Mouse (Mus musculus): ENCODE data around the gene Ror2. TPM values are rescaled to one million over a fixed set of nuclear protein-coding genes. Genes with fewer than 3 reads are reported as not detected.

Gene Ror2
- polyA plus RNA-seq, 1 experiment = not detected

DNA sequence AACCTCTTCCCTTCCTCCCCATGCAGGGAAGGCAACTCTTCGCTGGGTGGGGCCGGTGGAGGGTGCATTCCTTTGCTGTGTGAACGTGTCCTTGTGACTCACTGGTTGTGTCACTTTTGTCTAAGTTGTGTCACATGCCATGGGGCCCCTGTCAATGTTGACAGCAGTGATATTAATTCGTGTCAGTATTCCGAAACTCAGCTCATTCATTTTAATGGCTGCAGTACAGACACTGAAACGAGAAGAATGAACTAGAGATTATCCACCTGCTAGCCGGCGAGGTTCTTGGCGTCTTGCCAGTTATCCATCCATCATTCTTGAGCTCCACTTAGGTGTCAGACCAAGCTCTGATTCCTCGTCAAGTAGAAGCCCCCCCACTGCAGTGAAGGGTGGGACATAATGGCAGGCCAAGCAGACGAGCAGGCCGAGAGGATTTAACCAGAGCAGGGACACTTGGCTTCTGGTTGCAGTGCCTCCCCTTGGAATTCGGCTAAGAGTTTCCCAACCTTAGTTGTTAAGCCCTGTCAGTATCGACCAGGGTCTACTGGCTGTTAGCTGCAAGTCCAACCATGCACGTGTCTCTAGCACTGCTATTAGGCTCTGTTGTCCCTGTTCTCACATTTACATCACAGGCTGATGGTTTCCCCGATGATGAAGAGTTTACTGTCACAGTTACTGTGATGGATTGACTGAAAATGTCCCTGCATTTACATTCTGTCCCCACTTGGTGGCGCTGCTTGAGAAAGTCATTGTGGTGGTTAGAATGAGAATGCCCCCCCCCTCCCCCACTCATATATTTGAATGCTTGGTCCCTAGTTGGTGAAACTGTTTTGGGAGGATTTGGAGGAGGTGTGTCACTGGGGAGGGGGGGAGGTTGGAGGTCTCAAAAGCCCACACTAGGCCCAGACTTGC lies 185.9 kb downstream of the Ror2 start:
- H3K36me3 ChIP-seq (replicated peaks; ENCODE audit: low read length) = no peaks in the 10 kb centered on the region
- no peak overlapping the region for H3K4me3 ChIP-seq (replicated peaks)
- TF ChIP-seq GATA1 (IDR thresholded peaks at IDR 0.05; ENCODE audit: borderline replicate concordance, low read length) (no peak), FLI1 (IDR thresholded peaks at IDR 0.05; ENCODE audit: low read length) (no peak)
- peaks cover 26% of the 10 kb centered on the region for H3K27me3 ChIP-seq (replicated peaks)
- H3K9me3 ChIP-seq = no peaks in the 10 kb centered on the region
- peaks cover 9% of the 10 kb centered on the region; the same call in 1 of the 2 replicates for H3K4me1 ChIP-seq

- TF ChIP-seq FLI1 (IDR thresholded peaks at IDR 0.05; ENCODE audit: low read length) (no peak), GATA1 (IDR thresholded peaks at IDR 0.05; ENCODE audit: borderline replicate concordance, low read length) (no peak)
- H3K9me3 ChIP-seq = no peaks in the 10 kb centered on the region
- H3K27me3 ChIP-seq (replicated peaks) = peaks cover 21% of the 10 kb centered on the region
- no peaks in the 10 kb centered on the region for H3K36me3 ChIP-seq (replicated peaks; ENCODE audit: low read length)
- peaks cover 4% of the 10 kb centered on the region; the same call in 1 of the 2 replicates for H3K4me1 ChIP-seq
- no peak overlapping the region for H3K4me3 ChIP-seq (replicated peaks)
These were observed 189.3 kb downstream of the Ror2 start for GRCm38 (mm10) chr13:53096615-53097014.

DNA sequence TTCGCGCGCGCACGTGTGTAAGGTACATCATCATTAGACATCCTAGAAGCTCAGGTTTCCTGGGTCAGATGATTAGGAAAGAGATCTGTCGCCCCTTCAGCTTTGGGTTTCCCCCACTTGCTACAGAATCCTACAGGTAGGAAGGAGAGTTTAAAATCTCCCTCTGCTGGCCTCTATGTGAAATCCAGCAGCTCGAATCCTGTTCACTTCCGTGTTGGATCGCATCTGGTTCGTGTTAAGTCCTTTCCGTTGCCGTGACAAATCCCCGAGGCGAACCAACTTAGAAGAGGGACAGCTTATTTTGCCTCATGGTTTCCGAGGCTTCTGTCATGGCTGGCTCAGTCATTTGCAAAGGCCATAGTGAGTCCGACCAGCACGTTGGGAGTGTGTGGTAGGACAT lies 190.7 kb downstream of the Ror2 start:
- no peaks in the 10 kb centered on the region for H3K9me3 ChIP-seq
- H3K36me3 ChIP-seq (replicated peaks; ENCODE audit: low read length) = no peaks in the 10 kb centered on the region
- TF ChIP-seq GATA1 (IDR thresholded peaks at IDR 0.05; ENCODE audit: borderline replicate concordance, low read length) (no peak), FLI1 (IDR thresholded peaks at IDR 0.05; ENCODE audit: low read length) (no peak)
- peaks cover 4% of the 10 kb centered on the region; the same call in 1 of the 2 replicates for H3K4me1 ChIP-seq
- peaks cover 23% of the 10 kb centered on the region for H3K27me3 ChIP-seq (replicated peaks)
- H3K4me3 ChIP-seq (replicated peaks) = no peak overlapping the region

- no peak overlapping the region for H3K4me3 ChIP-seq (replicated peaks)
- TF ChIP-seq FLI1 (IDR thresholded peaks at IDR 0.05; ENCODE audit: low read length) = no peak
- no peak for TF ChIP-seq GATA1 (IDR thresholded peaks at IDR 0.05; ENCODE audit: borderline replicate concordance, low read length)
- peaks cover 4% of the 10 kb centered on the region; the same call in 1 of the 2 replicates for H3K4me1 ChIP-seq
- H3K9me3 ChIP-seq = no peaks in the 10 kb centered on the region
- H3K27me3 ChIP-seq (replicated peaks) = peaks cover 29% of the 10 kb centered on the region
- H3K36me3 ChIP-seq (replicated peaks; ENCODE audit: low read length) = no peaks in the 10 kb centered on the region
These were observed 191.3 kb downstream of the Ror2 start for GRCm38 (mm10) chr13:53094658-53095057.

DNA sequence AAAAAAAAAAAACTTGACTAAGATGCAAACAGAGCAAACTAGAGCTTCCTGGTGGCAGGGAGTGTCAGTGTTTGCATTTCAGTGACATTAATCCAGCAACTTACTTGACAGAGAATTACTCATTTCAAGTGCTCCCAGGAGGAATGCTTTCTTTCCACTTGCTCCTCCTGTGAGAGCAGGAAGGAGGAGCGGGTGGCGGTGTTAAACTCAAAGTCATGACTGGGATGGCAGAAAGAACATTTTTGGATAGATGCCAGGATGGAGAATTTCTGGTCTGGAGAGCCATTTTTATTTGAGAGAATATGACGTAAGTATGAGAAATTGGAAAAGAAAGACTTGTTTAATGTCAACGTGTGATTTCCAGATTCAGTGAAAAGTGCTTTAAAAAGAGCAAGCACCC lies 192.5 kb downstream of the Ror2 start:
- Histone ChIP-seq H3K36me3 (replicated peaks; ENCODE audit: low read length) (no peaks in the 10 kb centered on the region), H3K4me1 (peaks cover 4% of the 10 kb centered on the region; the same call in 1 of the 2 replicates), H3K9me3 (no peaks in the 10 kb centered on the region), H3K27me3 (replicated peaks) (peaks cover 25% of the 10 kb centered on the region), H3K4me3 (replicated peaks) (no peak overlapping the region)
- TF ChIP-seq FLI1 (IDR thresholded peaks at IDR 0.05; ENCODE audit: low read length) = no peak
- TF ChIP-seq GATA1 (IDR thresholded peaks at IDR 0.05; ENCODE audit: borderline replicate concordance, low read length) = no peak

DNA sequence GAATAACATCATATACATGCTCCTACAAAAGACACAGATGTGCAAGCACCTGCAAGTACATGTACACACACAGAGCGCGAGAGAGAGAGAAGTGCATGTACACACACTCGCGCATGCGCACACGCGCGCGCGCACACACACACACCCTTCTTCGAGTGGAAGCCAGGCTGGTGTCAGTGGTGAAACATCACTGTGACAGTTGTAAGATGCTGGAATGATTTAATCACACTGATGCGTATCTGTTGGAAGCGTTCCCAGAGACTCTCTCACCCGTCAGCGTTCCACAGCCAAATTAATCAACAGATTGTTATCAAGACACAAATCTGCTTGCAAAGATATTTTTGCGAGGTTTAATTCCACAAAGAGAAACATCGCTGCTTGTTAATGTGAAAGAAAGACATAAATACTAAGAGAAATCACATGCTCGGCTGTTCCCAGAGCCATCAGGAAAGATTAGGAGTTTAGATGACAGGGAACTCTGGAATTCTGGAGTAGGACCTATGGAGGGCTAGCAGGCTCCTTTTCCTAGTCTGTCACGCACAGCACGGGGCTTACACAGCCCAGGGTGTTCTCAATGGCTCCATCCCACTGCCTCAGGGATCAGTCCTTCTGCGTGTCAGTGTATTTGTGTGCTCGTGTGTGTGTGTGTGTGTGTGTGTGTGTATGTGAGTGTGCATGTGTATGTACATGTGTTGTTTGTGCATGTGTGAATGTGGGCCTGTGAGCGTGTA lies 199.2 kb downstream of the Ror2 start:
- Histone ChIP-seq H3K9me3 (0 out of 2 replicates have a peak, but pooled peaks cover 2% of the 10 kb centered on the region), H3K4me1 (no peaks in the 10 kb centered on the region), H3K4me3 (replicated peaks) (no peak overlapping the region), H3K27me3 (replicated peaks) (peaks cover 23% of the 10 kb centered on the region), H3K36me3 (replicated peaks; ENCODE audit: low read length) (no peaks in the 10 kb centered on the region)
- TF ChIP-seq GATA1 (IDR thresholded peaks at IDR 0.05; ENCODE audit: borderline replicate concordance, low read length) (no peak), FLI1 (IDR thresholded peaks at IDR 0.05; ENCODE audit: low read length) (no peak)

DNA sequence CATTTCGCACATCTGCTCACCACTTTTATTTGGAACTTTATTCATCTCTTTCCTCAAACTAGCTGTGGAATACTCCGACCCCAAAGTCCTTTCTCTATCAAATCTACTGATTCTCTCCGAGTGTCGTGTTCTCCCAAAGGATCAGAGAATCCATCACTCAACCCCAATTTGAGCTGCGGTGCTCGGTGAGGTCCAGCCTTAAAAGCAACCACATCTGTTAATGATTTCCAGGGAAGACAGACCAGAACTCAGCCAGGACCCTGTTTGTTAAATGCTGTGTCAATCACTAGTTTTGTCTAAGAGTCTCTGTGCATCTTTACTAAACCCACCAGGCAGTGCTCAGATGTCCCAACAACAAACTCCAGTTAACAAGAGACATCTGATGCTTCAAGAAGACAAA lies 204.1 kb downstream of the Ror2 start:
- TF ChIP-seq FLI1 (IDR thresholded peaks at IDR 0.05; ENCODE audit: low read length) (no peak), GATA1 (IDR thresholded peaks at IDR 0.05; ENCODE audit: borderline replicate concordance, low read length) (no peak)
- Histone ChIP-seq H3K27me3 (replicated peaks) (peaks cover 8% of the 10 kb centered on the region), H3K36me3 (replicated peaks; ENCODE audit: low read length) (no peaks in the 10 kb centered on the region), H3K9me3 (0 out of 2 replicates have a peak, but pooled peaks cover 2% of the 10 kb centered on the region), H3K4me1 (peaks cover 21% of the 10 kb centered on the region; the same call in 1 of the 2 replicates), H3K4me3 (replicated peaks) (no peak overlapping the region)

DNA sequence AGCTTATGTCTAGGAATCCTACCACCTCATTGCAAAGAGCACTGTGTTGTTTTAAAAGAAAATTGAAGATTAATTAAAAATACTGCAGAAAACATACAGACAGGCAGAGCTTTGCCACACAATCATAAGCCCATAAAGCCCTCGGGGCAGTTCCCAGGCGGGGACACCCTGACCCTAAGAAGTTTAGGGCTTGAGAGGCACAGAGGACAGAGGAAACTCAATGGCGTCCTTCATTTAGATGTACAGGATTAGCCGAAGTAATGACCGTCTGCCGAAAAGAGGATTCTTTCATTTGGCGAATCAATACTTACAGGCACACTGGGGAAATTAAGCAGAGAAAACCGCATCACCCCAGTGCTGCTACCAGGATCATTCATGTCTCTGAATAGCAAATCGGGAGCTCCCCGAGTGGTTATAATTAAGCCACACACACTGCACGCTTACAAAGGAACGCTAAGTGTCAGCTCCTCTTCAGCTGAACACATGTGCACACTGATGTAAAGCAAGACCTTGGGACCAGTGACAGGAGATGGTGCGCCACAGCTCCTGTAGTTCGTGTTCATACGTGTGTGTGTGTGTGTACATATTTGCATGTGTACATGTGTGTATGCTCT lies 208.1 kb downstream of the Ror2 start:
- Histone ChIP-seq H3K27me3 (replicated peaks) (peaks cover 6% of the 10 kb centered on the region), H3K4me3 (replicated peaks) (peak overlapping the region; percentile 43), H3K4me1 (peaks cover 21% of the 10 kb centered on the region; the same call in 1 of the 2 replicates), H3K9me3 (peaks cover 10% of the 10 kb centered on the region), H3K36me3 (replicated peaks; ENCODE audit: low read length) (no peaks in the 10 kb centered on the region)
- TF ChIP-seq FLI1 (IDR thresholded peaks at IDR 0.05; ENCODE audit: low read length) (no peak), GATA1 (IDR thresholded peaks at IDR 0.05; ENCODE audit: borderline replicate concordance, low read length) (no peak)

- H3K4me3 ChIP-seq (replicated peaks) = no peak overlapping the region
- peaks cover 10% of the 10 kb centered on the region for H3K9me3 ChIP-seq
- TF ChIP-seq GATA1 (IDR thresholded peaks at IDR 0.05; ENCODE audit: borderline replicate concordance, low read length) = no peak
- TF ChIP-seq FLI1 (IDR thresholded peaks at IDR 0.05; ENCODE audit: low read length) = no peak
- peaks cover 21% of the 10 kb centered on the region; the same call in 1 of the 2 replicates for H3K4me1 ChIP-seq
- peaks cover 12% of the 10 kb centered on the region for H3K27me3 ChIP-seq (replicated peaks)
- no peaks in the 10 kb centered on the region for H3K36me3 ChIP-seq (replicated peaks; ENCODE audit: low read length)
These were observed 210.9 kb downstream of the Ror2 start for GRCm38 (mm10) chr13:53075006-53075405.

Measured in megakaryocyte, embryonic 14.5 days (primary cell).